Mouse (Mus musculus): ENCODE results near the gene a. TPM values are rescaled to one million over a fixed set of nuclear protein-coding genes. Genes with fewer than 3 reads are reported as not detected.
"Not testable (repeated sequence)": the region's sequence is repeated elsewhere in the genome, so short reads cannot be mapped to it uniquely, and the experiment has no call there.

The a gene
- polyA plus RNA-seq, 1 experiment from 2014 or later = 0.36 TPM

GRCm38 (mm10) chr2:154869954-154870641 lies 78.9 kb downstream of the a start:
- Histone ChIP-seq H3K27me3 (replicated peaks) (no peaks in the 10 kb centered on the region), H3K9ac (no peak overlapping the region), H3K4me2 (no peak overlapping the region), H3K4me3 (no peak overlapping the region), H3K36me3 (peaks cover 97% of the 10 kb centered on the region), H3K4me1 (no peaks in the 10 kb centered on the region), H3K9me3 (replicated peaks) (no peaks in the 10 kb centered on the region), H3K27ac (no peak overlapping the region)
- no peak for ATAC-seq

GRCm38 (mm10) chr2:154876621-154877020 lies 85.4 kb downstream of the a start:
- Histone ChIP-seq H3K27ac (no peak overlapping the region), H3K27me3 (replicated peaks) (no peaks in the 10 kb centered on the region), H3K36me3 (peaks cover 87% of the 10 kb centered on the region), H3K9ac (no peak overlapping the region), H3K4me2 (no peak overlapping the region), H3K4me1 (0 out of 2 replicates have a peak, but pooled peaks cover 3% of the 10 kb centered on the region), H3K4me3 (no peak overlapping the region), H3K9me3 (replicated peaks) (no peaks in the 10 kb centered on the region)
- no peak for ATAC-seq
- WGBS (ENCODE audit: insufficient replicate concordance) = 90% methylated on average over 2 of the region's 2 CpGs

GRCm38 (mm10) chr2:154891585-154891984 lies 100.4 kb downstream of the a start:
- Histone ChIP-seq H3K4me2 (peak overlapping the region; percentile 80), H3K9ac (peak overlapping the region; percentile 98), H3K36me3 (peaks cover 30% of the 10 kb centered on the region), H3K4me3 (peak overlapping the region; percentile 95), H3K27ac (peak overlapping the region; percentile 93), H3K4me1 (peaks cover 25% of the 10 kb centered on the region), H3K9me3 (replicated peaks) (no peaks in the 10 kb centered on the region), H3K27me3 (replicated peaks) (0 out of 2 replicates have a peak, but pooled peaks cover 6% of the 10 kb centered on the region)
- 1% methylated on average over 2 of the region's 2 CpGs for WGBS (ENCODE audit: insufficient replicate concordance)
- no peak for ATAC-seq

- H3K4me2 ChIP-seq = peak within 1 kb of the TSS; percentile 80
- 0 out of 2 replicates have a peak, but pooled peaks cover 10% of the 10 kb centered on the region for H3K27me3 ChIP-seq (replicated peaks)
- peaks cover 22% of the 10 kb centered on the region for H3K36me3 ChIP-seq
- 2% methylated on average over 75 of the region's 75 CpGs for WGBS (ENCODE audit: insufficient replicate concordance)
- H3K9ac ChIP-seq = peak within 1 kb of the TSS; percentile 98
- no peaks in the 10 kb centered on the region for H3K9me3 ChIP-seq (replicated peaks)
- H3K4me3 ChIP-seq = peak within 1 kb of the TSS; percentile 95
- H3K27ac ChIP-seq = peak within 1 kb of the TSS; percentile 93
- peaks cover 25% of the 10 kb centered on the region for H3K4me1 ChIP-seq
- ATAC-seq = peak; percentile 98
These were observed 101.2 kb downstream of the a start, which contains the start of gene Eif2s2 for GRCm38 (mm10) chr2:154892201-154893044. TSS of gene Eif2s2 (minus strand) at chr2:154892935.

GRCm38 (mm10) chr2:154893045-154893385 lies 101.8 kb downstream of the a start:
- WGBS (ENCODE audit: insufficient replicate concordance) = 8% methylated on average over 12 of the region's 12 CpGs
- H3K27ac ChIP-seq = no peak overlapping the region
- H3K4me2 ChIP-seq = peak overlapping the region; percentile 80
- peak overlapping the region; percentile 98 for H3K9ac ChIP-seq
- H3K27me3 ChIP-seq (replicated peaks) = 0 out of 2 replicates have a peak, but pooled peaks cover 11% of the 10 kb centered on the region
- peak; percentile 14 for ATAC-seq
- peaks cover 25% of the 10 kb centered on the region for H3K4me1 ChIP-seq
- H3K4me3 ChIP-seq = peak overlapping the region; percentile 95
- peaks cover 16% of the 10 kb centered on the region for H3K36me3 ChIP-seq
- H3K9me3 ChIP-seq (replicated peaks) = no peaks in the 10 kb centered on the region

GRCm38 (mm10) chr2:154893548-154893947 lies 102.3 kb downstream of the a start:
- Histone ChIP-seq H3K4me3 (peak overlapping the region; percentile 95), H3K36me3 (peaks cover 11% of the 10 kb centered on the region), H3K27me3 (replicated peaks) (0 out of 2 replicates have a peak, but pooled peaks cover 13% of the 10 kb centered on the region), H3K4me2 (peak overlapping the region; percentile 80), H3K9me3 (replicated peaks) (no peaks in the 10 kb centered on the region), H3K27ac (no peak overlapping the region), H3K9ac (peak overlapping the region; percentile 98; the same call in 1 of the 2 replicates), H3K4me1 (peaks cover 25% of the 10 kb centered on the region)
- ATAC-seq = no peak
- WGBS (ENCODE audit: insufficient replicate concordance) = 68% methylated on average over 4 of the region's 4 CpGs

GRCm38 (mm10) chr2:154899004-154899403 lies 107.8 kb downstream of the a start:
- not testable (repeated sequence) for H3K27ac ChIP-seq; ATAC-seq; H3K4me3 ChIP-seq; H3K36me3 ChIP-seq; H3K9ac ChIP-seq; H3K4me1 ChIP-seq; H3K4me2 ChIP-seq; H3K9me3 ChIP-seq (replicated peaks)
- peaks cover 20% of the 10 kb centered on the region; the same call in 1 of the 2 replicates for H3K27me3 ChIP-seq (replicated peaks)
- 73% methylated on average over 8 of the region's 8 CpGs for WGBS (ENCODE audit: insufficient replicate concordance)

- not testable (repeated sequence) for H3K4me2 ChIP-seq; H3K4me3 ChIP-seq; H3K27ac ChIP-seq; ATAC-seq; H3K36me3 ChIP-seq; H3K9me3 ChIP-seq (replicated peaks); H3K9ac ChIP-seq; H3K4me1 ChIP-seq
- 61% methylated on average over 4 of the region's 4 CpGs for WGBS (ENCODE audit: insufficient replicate concordance)
- peaks cover 20% of the 10 kb centered on the region; the same call in 1 of the 2 replicates for H3K27me3 ChIP-seq (replicated peaks)
These were observed 108.2 kb downstream of the a start for GRCm38 (mm10) chr2:154899412-154899811.

- no peaks in the 10 kb centered on the region for H3K9me3 ChIP-seq (replicated peaks)
- H3K4me1 ChIP-seq = no peaks in the 10 kb centered on the region
- no peaks in the 10 kb centered on the region for H3K36me3 ChIP-seq
- H3K27ac ChIP-seq = no peak overlapping the region
- WGBS (ENCODE audit: insufficient replicate concordance) = 65% methylated on average over 3 of the region's 3 CpGs
- H3K4me3 ChIP-seq = no peak overlapping the region
- H3K9ac ChIP-seq = no peak overlapping the region
- H3K27me3 ChIP-seq (replicated peaks) = peaks cover 13% of the 10 kb centered on the region; the same call in 1 of the 2 replicates
- no peak for ATAC-seq
- H3K4me2 ChIP-seq = no peak overlapping the region
These were observed 110.9 kb downstream of the a start for GRCm38 (mm10) chr2:154902111-154902510.

- ATAC-seq = no peak
- H3K4me3 ChIP-seq = no peak overlapping the region
- no peak overlapping the region for H3K27ac ChIP-seq
- no peaks in the 10 kb centered on the region for H3K4me1 ChIP-seq
- H3K9me3 ChIP-seq (replicated peaks) = no peaks in the 10 kb centered on the region
- H3K9ac ChIP-seq = no peak overlapping the region
- peaks cover 8% of the 10 kb centered on the region; the same call in 1 of the 2 replicates for H3K27me3 ChIP-seq (replicated peaks)
- no peaks in the 10 kb centered on the region for H3K36me3 ChIP-seq
- no peak overlapping the region for H3K4me2 ChIP-seq
- WGBS (ENCODE audit: insufficient replicate concordance) = 52% methylated on average over 2 of the region's 2 CpGs
These were observed 114.6 kb downstream of the a start for GRCm38 (mm10) chr2:154905796-154906195.

- not testable (repeated sequence) for H3K4me2 ChIP-seq; H3K27ac ChIP-seq; H3K27me3 ChIP-seq (replicated peaks); H3K36me3 ChIP-seq; H3K4me1 ChIP-seq; H3K9me3 ChIP-seq (replicated peaks); H3K4me3 ChIP-seq; ATAC-seq; H3K9ac ChIP-seq
- 39% methylated on average over 2 of the region's 2 CpGs for WGBS (ENCODE audit: insufficient replicate concordance)
These were observed 117.0 kb downstream of the a start for GRCm38 (mm10) chr2:154908223-154908622.

- H3K4me2 ChIP-seq = no peak overlapping the region
- no peak for ATAC-seq
- H3K27ac ChIP-seq = no peak overlapping the region
- no peak overlapping the region for H3K9ac ChIP-seq
- 73% methylated on average over 6 of the region's 6 CpGs for WGBS (ENCODE audit: insufficient replicate concordance)
- no peaks in the 10 kb centered on the region for H3K36me3 ChIP-seq
- peaks cover 9% of the 10 kb centered on the region; the same call in 1 of the 2 replicates for H3K27me3 ChIP-seq (replicated peaks)
- no peak overlapping the region for H3K4me3 ChIP-seq
- no peaks in the 10 kb centered on the region for H3K4me1 ChIP-seq
- no peaks in the 10 kb centered on the region for H3K9me3 ChIP-seq (replicated peaks)
These were observed 118.6 kb downstream of the a start for GRCm38 (mm10) chr2:154909789-154910188.

All from liver, embryonic 12.5 days (tissue).